Mouse (Mus musculus) embryonic fibroblast, embryonic 13.5 days (primary cell): ENCODE measurements at regions not wholly inside any gene's neighbourhood (a gene's known extent, or its start where the extent isn't known, plus 50 kb on each side); places are given as distances from the start of the nearest gene placed in this dataset.

Source experiments
- CTCF ChIP-seq: IDR thresholded peaks from 2 replicates; pipeline ENCODE4 v1.5.1; 2011; ENCODE audit warnings: mild to moderate bottlenecking, control low read depth, low read length, moderate library complexity, borderline replicate concordance; ENCODE audit not compliant: insufficient read depth
- POLR2A ChIP-seq: IDR thresholded peaks from 2 replicates; pipeline ENCODE4 v1.6.1; 2011; ENCODE audit warnings: low read depth, mild to moderate bottlenecking, control low read depth, low read length, moderate library complexity

DNA sequence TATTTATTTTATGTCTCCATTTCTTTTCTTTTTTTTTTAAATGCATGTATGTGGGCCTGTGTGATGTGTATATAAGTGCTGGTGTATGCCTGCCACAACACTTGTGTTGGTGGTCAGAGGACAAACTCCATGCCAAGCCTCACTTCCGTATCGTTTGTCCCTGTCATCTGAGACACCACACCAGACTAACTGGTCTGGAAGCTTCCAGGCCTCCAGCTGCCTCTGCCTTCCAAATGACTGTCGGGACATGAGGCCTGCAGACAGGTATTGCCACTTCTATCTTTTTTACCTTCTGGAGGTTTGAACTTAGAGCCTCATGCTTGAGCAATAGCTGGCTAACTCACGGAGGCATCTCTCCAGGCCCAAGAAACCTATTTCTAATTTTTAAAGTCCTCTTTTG is 318.3 kb downstream of the Foxo1 start:
- TF ChIP-seq CTCF (no peak), POLR2A (no peak)
